Mouse (Mus musculus) testis, adult 2 months (tissue): ENCODE measurements around the gene Prrt1.

Experiments used
- CTCF ChIP-seq: fragments of 200-500 bp; IDR thresholded peaks from 2 replicates; pipeline ENCODE4 v1.5.1; 2012; ENCODE audit warnings: low read depth, mild to moderate bottlenecking, inconsistent platforms, low read length, moderate library complexity; ENCODE audit not compliant: control insufficient read depth, insufficient read depth, insufficient replicate concordance
- POLR2A ChIP-seq: fragments of 200-500 bp; IDR thresholded peaks from 2 replicates; pipeline ENCODE4 v1.6.1; 2012; ENCODE audit warnings: low read depth, mild to moderate bottlenecking, inconsistent platforms, low read length, moderate library complexity; ENCODE audit not compliant: control insufficient read depth

DNA sequence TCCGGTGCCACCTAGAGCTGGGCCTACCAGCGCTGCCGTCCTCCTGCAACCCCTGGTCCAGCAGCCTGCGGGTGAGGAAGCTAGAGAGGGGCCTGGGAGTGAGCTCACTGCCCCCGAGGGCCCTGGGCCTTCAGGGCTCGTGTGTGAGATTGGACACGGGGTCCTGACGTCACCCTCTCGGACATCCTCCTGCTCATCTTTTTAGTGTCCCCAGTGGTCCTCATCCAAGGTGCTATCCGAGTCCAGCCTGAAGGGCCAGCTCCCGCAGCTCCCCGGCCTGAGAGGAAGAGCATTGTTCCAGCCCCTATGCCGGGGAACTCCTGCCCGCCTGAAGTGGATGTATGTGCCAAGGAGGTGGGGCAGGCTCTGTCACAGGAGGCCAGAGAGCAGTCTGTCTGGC is 21.4 kb downstream of the Prrt1 start:
- no peak for TF ChIP-seq POLR2A
- no peak for TF ChIP-seq CTCF
